Mouse (Mus musculus) forebrain, embryonic 12.5 days (tissue): Measurements from ENCODE around the gene Slc41a1. TPM values are rescaled to one million over a fixed set of nuclear protein-coding genes. Genes with fewer than 3 reads are reported as not detected.

ENCODE experiments used
- polyA plus RNA-seq: library from polyadenylated mRNA; unstranded; fragments of >200 nt; fragmentation: Nextera tagmentation; extraction: Ambion mirVana; gene quantifications from 2 replicates; pipeline ENCODE4 v1.2.1, GENCODE M21; 2016

Gene Slc41a1
- polyA plus RNA-seq, 1 experiment from 2014 or later, result 10.2 TPM

Other genes with a start within 250 kb of the Slc41a1 start
- gene Avpr1b, start 228.3 kb upstream of the Slc41a1 start, polyA plus RNA-seq, result not detected in 2 replicates
- not detected in 2 replicates for gene Ctse, start 189.2 kb upstream of the Slc41a1 start, polyA plus RNA-seq
- gene Rab7b, start 138.8 kb upstream of the Slc41a1 start, polyA plus RNA-seq, result 0.19 and 0.43 TPM in 2 replicates
- not detected in 2 replicates for gene Slc26a9, start 83.5 kb upstream of the Slc41a1 start, polyA plus RNA-seq
- gene Pm20d1, start 30.1 kb upstream of the Slc41a1 start, polyA plus RNA-seq, result 0.34 and 0.35 TPM in 2 replicates
- gene Rab29, start 39.7 kb downstream of the Slc41a1 start, polyA plus RNA-seq, result 9.7 and 10.7 TPM in 2 replicates
- gene Nucks1, start 83.0 kb downstream of the Slc41a1 start, polyA plus RNA-seq, result 129 and 137 TPM in 2 replicates
- 4.9 and 6.4 TPM in 2 replicates for gene Slc45a3, start 135.5 kb downstream of the Slc41a1 start, polyA plus RNA-seq
- 16.9 and 19.9 TPM in 2 replicates for gene Elk4, start 180.1 kb downstream of the Slc41a1 start, polyA plus RNA-seq
- 14.2 and 16.0 TPM in 2 replicates for gene Mfsd4a, start 240.6 kb downstream of the Slc41a1 start, polyA plus RNA-seq